Mouse (Mus musculus): ENCODE results near the gene Prdm10. TPM values are rescaled to one million over a fixed set of nuclear protein-coding genes. Genes with fewer than 3 reads are reported as not detected.

The Prdm10 gene
- 10 to 100 TPM; 22.0 to 23.1 TPM for total RNA-seq (2021)
- long read RNA-seq, experiment 1, partial matches to known transcripts: 2 of 11 reads
- long read RNA-seq, experiment 1, other reads (novel, unspliced or antisense): 5 of 11 reads
- long read RNA-seq, experiment 2, transcript Prdm10-202 (7 exons, 1,952 nt): major isoform, 5 of 13 reads
- long read RNA-seq, experiment 2, partial matches to known transcripts: 2 of 13 reads
- long read RNA-seq, experiment 2, other reads (novel, unspliced or antisense): 6 of 13 reads

GRCm38 (mm10) chr9:31280366-31281010 is at the start of gene Prdm10:
Gene Prdm10, plus strand, starts transcription at chr9:31280538.
- DNase-seq (ENCODE audit: low spot score in 2 of 2): peak; percentile 92 to 98
- peak within 1 kb of the TSS; percentile 86 for H3K4me3 ChIP-seq
- TF ChIP-seq CTCF (conservative IDR thresholded peaks at IDR 0.05): 0 out of 2 replicates have a peak, but pooled peaks have one; percentile 15
- peak within 1 kb of the TSS; percentile 100 for H3K27ac ChIP-seq

GRCm38 (mm10) chr9:31235030-31235429 is 45.3 kb upstream of the Prdm10 start:
- no peak for TF ChIP-seq CTCF (conservative IDR thresholded peaks at IDR 0.05)
- no peak for DNase-seq (ENCODE audit: low spot score in 2 of 2)
- no peak overlapping the region for H3K27ac ChIP-seq
- H3K4me3 ChIP-seq: no peak overlapping the region

- H3K27ac ChIP-seq: no peak overlapping the region
- no peak overlapping the region for H3K4me3 ChIP-seq
- no peak for TF ChIP-seq CTCF (conservative IDR thresholded peaks at IDR 0.05)
- DNase-seq (ENCODE audit: low spot score in 2 of 2): no peak
Observed at GRCm38 (mm10) chr9:31235489-31235888, 44.8 kb upstream of the Prdm10 start.

GRCm38 (mm10) chr9:31236079-31236478 is 44.3 kb upstream of the Prdm10 start:
- Histone ChIP-seq H3K27ac (no peak overlapping the region), H3K4me3 (no peak overlapping the region)
- no peak for TF ChIP-seq CTCF (conservative IDR thresholded peaks at IDR 0.05)
- no peak for DNase-seq (ENCODE audit: low spot score in 2 of 2)

GRCm38 (mm10) chr9:31238526-31238925 is 41.8 kb upstream of the Prdm10 start:
- TF ChIP-seq CTCF (conservative IDR thresholded peaks at IDR 0.05): no peak
- no peak for DNase-seq (ENCODE audit: low spot score in 2 of 2)
- no peak overlapping the region for H3K27ac ChIP-seq
- H3K4me3 ChIP-seq: no peak overlapping the region

- TF ChIP-seq CTCF (conservative IDR thresholded peaks at IDR 0.05): no peak
- no peak overlapping the region for H3K27ac ChIP-seq
- DNase-seq (ENCODE audit: low spot score in 2 of 2): no peak
- H3K4me3 ChIP-seq: no peak overlapping the region
Observed at GRCm38 (mm10) chr9:31239551-31239950, 40.8 kb upstream of the Prdm10 start.

GRCm38 (mm10) chr9:31240522-31241207 is 39.7 kb upstream of the Prdm10 start:
- no peak for DNase-seq (ENCODE audit: low spot score in 2 of 2)
- Histone ChIP-seq H3K4me3 (no peak overlapping the region), H3K27ac (no peak overlapping the region)
- TF ChIP-seq CTCF (conservative IDR thresholded peaks at IDR 0.05): no peak

GRCm38 (mm10) chr9:31241208-31241699 is 39.1 kb upstream of the Prdm10 start:
- no peak for TF ChIP-seq CTCF (conservative IDR thresholded peaks at IDR 0.05)
- Histone ChIP-seq H3K4me3 (no peak overlapping the region), H3K27ac (no peak overlapping the region)
- no peak for DNase-seq (ENCODE audit: low spot score in 2 of 2)

- Histone ChIP-seq H3K4me3 (no peak overlapping the region), H3K27ac (no peak overlapping the region)
- no peak for DNase-seq (ENCODE audit: low spot score in 2 of 2)
- no peak for TF ChIP-seq CTCF (conservative IDR thresholded peaks at IDR 0.05)
Observed at GRCm38 (mm10) chr9:31243306-31243938, 36.9 kb upstream of the Prdm10 start.

- no peak for DNase-seq (ENCODE audit: low spot score in 2 of 2)
- H3K27ac ChIP-seq: no peak overlapping the region
- no peak overlapping the region for H3K4me3 ChIP-seq
- TF ChIP-seq CTCF (conservative IDR thresholded peaks at IDR 0.05): no peak
Observed at GRCm38 (mm10) chr9:31243939-31244333, 36.4 kb upstream of the Prdm10 start.

- no peak for TF ChIP-seq CTCF (conservative IDR thresholded peaks at IDR 0.05)
- DNase-seq (ENCODE audit: low spot score in 2 of 2): no peak
- H3K4me3 ChIP-seq: no peak overlapping the region
- no peak overlapping the region for H3K27ac ChIP-seq
Observed at GRCm38 (mm10) chr9:31245006-31245405, 35.3 kb upstream of the Prdm10 start.

- Histone ChIP-seq H3K4me3 (no peak overlapping the region), H3K27ac (no peak overlapping the region)
- no peak for TF ChIP-seq CTCF (conservative IDR thresholded peaks at IDR 0.05)
- no peak for DNase-seq (ENCODE audit: low spot score in 2 of 2)
Observed at GRCm38 (mm10) chr9:31246421-31246820, 33.9 kb upstream of the Prdm10 start.
